Mouse (Mus musculus) hindbrain, postnatal 0 days (tissue): Measurements from ENCODE around the gene Smarca2. TPM values are rescaled to one million over a fixed set of nuclear protein-coding genes. Genes with fewer than 3 reads are reported as not detected.

Source experiments
- ATAC-seq: fragments of 200-750 bp; cut with Nextera tagmentation; 2 replicates; pipeline ENCODE4 v1.8.0; 2017; ENCODE audit warnings: mild to moderate bottlenecking, moderate TSS enrichment, moderate library complexity
- DNase-seq: peaks from one replicate; pipeline ENCODE4 v3.0.0-alpha.2; 2015; ENCODE audit warnings: low spot score
- H3K27ac ChIP-seq: fragments of 300-500 bp; sonication (generic); 2 replicates; pipeline ENCODE4 v1.5.1; 2014; ENCODE audit warnings: mild to moderate bottlenecking
- H3K27me3 ChIP-seq: fragments of 300-500 bp; sonication (generic); 2 replicates; pipeline ENCODE4 v1.6.1; 2014; ENCODE audit warnings: low read length, mixed read lengths; ENCODE audit not compliant: insufficient read depth
- H3K36me3 ChIP-seq: fragments of 300-500 bp; sonication (generic); 2 replicates; pipeline ENCODE4 v1.6.1; 2014; ENCODE audit warnings: low read length, mixed read lengths; ENCODE audit not compliant: insufficient read depth
- H3K4me1 ChIP-seq: fragments of 300-500 bp; sonication (generic); 2 replicates; pipeline ENCODE4 v1.6.1; 2014; ENCODE audit warnings: antibody characterized with exemption, low read length, mixed read lengths; ENCODE audit not compliant: insufficient read depth
- H3K4me2 ChIP-seq: fragments of 300-500 bp; sonication (generic); 2 replicates; pipeline ENCODE4 v1.6.1; 2014; ENCODE audit warnings: low read depth, mild to moderate bottlenecking, low read length, moderate library complexity, mixed read lengths
- H3K4me3 ChIP-seq: fragments of 300-500 bp; sonication (generic); 2 replicates; pipeline ENCODE4 v1.5.1; 2014; ENCODE audit warnings: low read length
- H3K9ac ChIP-seq: fragments of 300-500 bp; sonication (generic); replicated peaks from 2 replicates; pipeline ENCODE4 v1.6.1; 2014; ENCODE audit warnings: mild to moderate bottlenecking, low read length, moderate library complexity, mixed read lengths
- H3K9me3 ChIP-seq: fragments of 300-500 bp; sonication (generic); 2 replicates; pipeline ENCODE4 v1.6.1; 2016; ENCODE audit warnings: low read length, mixed read lengths
- CTCF ChIP-seq: IDR thresholded peaks from 2 replicates; pipeline ENCODE4 v1.5.1; 2016; ENCODE audit warnings: antibody characterized with exemption, control low read depth, low read depth
- WGBS: fragments of 180-500 bp; shearing (Covaris S2); extraction: QIAGEN DNeasy Blood & Tissue Kit; methylation state at CpG from one replicate; pipeline ENCODE4 v1.1.7; 2014; 5-methylcytosine and 5-hydroxymethylcytosine counted together
- polyA plus RNA-seq: library from polyadenylated mRNA; unstranded; fragments of >200 nt; fragmentation: Nextera tagmentation; extraction: Ambion mirVana; gene quantifications from 2 replicates; pipeline ENCODE4 v1.2.1, GENCODE M21; 2015
- total RNA-seq: library from RNA; depleted of rRNA; stranded (reverse); fragments of >200 nt; gene quantifications from 2 replicates; pipeline ENCODE4 v1.2.3, GENCODE M21; 2014

The Smarca2 gene
- total and polyA plus RNA-seq, 2 experiments from 2014 or later, result 82.0 to 87.7 TPM

DNA sequence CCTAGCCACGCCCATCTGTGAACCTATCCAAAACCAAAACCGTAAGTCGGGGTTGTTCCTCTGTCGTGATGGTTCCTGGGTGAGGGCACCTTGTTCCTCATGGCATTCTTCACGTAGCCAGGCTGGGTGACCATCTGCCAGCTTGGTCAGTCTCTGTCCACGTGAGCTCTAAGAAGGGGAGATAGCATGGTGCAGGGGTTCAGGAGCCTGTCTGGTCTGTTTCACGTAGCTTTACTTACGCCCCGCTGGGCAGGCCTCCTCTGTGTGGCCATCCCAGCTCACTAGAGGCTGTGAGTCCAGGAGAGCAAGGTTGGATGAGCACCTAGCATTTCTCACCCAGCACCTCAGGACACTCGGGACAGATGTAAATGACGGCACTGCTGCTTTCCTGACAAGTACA lies 119.0 kb downstream of the Smarca2 start:
- H3K4me3 ChIP-seq, result no peak overlapping the region
- H3K27ac ChIP-seq, result no peak overlapping the region
- WGBS, result 88% methylated on average over 11 of the region's 11 CpGs
- H3K9me3 ChIP-seq, result no peaks in the 10 kb centered on the region
- TF ChIP-seq CTCF, result no peak
- DNase-seq, result no peak
- H3K4me2 ChIP-seq, result no peak overlapping the region
- no peak for ATAC-seq
- H3K9ac ChIP-seq, result no peak overlapping the region
- no peaks in the 10 kb centered on the region for H3K36me3 ChIP-seq
- H3K27me3 ChIP-seq, result no peaks in the 10 kb centered on the region
- no peaks in the 10 kb centered on the region for H3K4me1 ChIP-seq

DNA sequence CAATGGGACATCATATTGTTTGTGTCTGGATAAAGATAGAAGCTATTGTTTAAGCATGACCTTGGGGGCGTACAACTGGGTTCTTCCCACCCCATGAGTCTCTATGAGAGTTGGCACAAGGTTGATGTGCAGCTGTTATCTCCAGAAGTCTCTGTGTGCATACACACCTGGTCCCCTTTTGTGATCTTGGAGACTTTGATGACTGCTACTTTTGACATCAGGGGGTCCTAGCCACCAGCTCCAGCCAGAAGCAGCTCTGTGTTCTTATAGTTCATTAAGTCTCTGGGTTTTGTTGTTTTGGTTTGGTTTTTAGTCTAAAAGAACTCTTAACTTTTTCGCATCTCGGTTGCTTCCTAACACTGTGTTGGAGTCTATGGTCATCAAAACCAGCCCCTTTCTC lies 119.8 kb downstream of the Smarca2 start:
- WGBS, result 84% methylated on average over 3 of the region's 3 CpGs

DNA sequence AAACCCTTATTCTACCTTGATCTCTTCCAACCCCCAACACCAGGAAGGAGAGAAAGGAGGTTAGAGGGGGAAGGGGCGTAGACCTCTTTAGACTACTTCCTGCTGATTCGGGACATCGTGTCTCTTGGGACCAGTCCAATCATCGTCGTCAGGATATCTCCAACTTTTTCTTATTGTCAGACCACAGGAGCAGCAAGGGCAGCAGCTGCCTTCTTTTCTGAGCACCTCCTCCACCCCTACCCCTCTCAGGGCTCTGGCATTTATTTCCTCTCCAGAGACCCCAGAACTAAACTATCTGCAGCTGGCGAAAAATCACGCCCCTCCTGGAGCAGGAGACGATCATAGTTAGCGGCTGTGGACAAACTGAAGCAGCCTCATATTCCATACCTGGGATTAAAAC lies 122.9 kb downstream of the Smarca2 start:
- no peak overlapping the region for H3K4me2 ChIP-seq
- H3K4me1 ChIP-seq, result no peaks in the 10 kb centered on the region
- H3K27ac ChIP-seq, result no peak overlapping the region
- DNase-seq (no peak), ATAC-seq (no peak)
- H3K9ac ChIP-seq, result no peak overlapping the region
- no peaks in the 10 kb centered on the region for H3K9me3 ChIP-seq
- WGBS, result 80% methylated on average over 9 of the region's 9 CpGs
- H3K4me3 ChIP-seq, result no peak overlapping the region
- TF ChIP-seq CTCF, result no peak
- no peaks in the 10 kb centered on the region for H3K36me3 ChIP-seq
- H3K27me3 ChIP-seq, result no peaks in the 10 kb centered on the region

More for the DNA sequence above, 119.8 kb downstream of the Smarca2 start:
- no peak overlapping the region for H3K4me3 ChIP-seq
- no peak overlapping the region for H3K27ac ChIP-seq
- no peaks in the 10 kb centered on the region for H3K9me3 ChIP-seq
- H3K36me3 ChIP-seq, result no peaks in the 10 kb centered on the region
- H3K4me1 ChIP-seq, result no peaks in the 10 kb centered on the region
- no peak overlapping the region for H3K9ac ChIP-seq
- no peaks in the 10 kb centered on the region for H3K27me3 ChIP-seq
- DNase-seq, result no peak
- ATAC-seq, result no peak
- H3K4me2 ChIP-seq, result no peak overlapping the region
- TF ChIP-seq CTCF, result no peak

DNA sequence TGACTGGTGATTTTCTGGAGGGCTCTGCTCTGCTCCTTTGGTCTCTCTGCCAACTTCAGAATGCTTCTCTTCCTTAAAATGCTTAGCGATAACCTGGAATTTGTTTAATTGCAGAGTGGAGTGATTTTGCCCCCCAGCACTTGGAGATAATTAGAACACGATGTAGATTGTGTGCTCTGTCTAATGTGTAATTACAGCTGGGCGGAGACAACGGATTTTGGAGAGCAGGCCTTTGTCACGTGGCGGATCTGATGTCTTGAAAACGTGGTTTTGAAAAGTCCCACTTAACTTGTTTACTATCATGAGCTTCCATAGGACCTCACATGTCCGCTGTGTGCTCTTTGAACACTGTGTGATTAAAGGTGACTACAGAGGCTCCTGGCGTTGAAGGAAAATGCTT lies 125.6 kb downstream of the Smarca2 start:
- 67% methylated on average over 9 of the region's 9 CpGs for WGBS
- Histone ChIP-seq H3K36me3 (no peaks in the 10 kb centered on the region), H3K4me1 (0 out of 2 replicates have a peak, but pooled peaks cover 11% of the 10 kb centered on the region), H3K27ac (no peak overlapping the region), H3K4me2 (no peak overlapping the region), H3K4me3 (no peak overlapping the region), H3K9ac (no peak overlapping the region), H3K9me3 (no peaks in the 10 kb centered on the region), H3K27me3 (no peaks in the 10 kb centered on the region)
- no peak for TF ChIP-seq CTCF
- DNase-seq (no peak), ATAC-seq (no peak)

DNA sequence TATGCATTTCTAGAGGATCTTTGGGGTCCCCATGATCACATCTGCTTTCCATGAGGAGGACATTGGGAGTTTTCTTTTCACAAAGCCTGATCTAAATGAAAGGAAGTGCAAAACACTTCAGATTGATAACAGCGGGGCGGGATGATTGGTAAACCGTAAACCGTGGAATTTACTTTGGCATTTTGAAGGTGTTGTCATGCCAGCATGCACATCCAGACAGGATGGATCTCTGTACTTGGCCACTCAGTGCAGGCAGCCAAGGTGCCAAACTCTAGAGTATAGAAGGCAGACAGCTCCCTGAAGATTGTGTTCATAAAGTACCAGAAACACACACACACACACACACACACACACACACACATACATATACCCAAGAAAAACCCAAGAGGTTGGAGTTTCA lies 126.3 kb downstream of the Smarca2 start:
- ATAC-seq (no peak), DNase-seq (no peak)
- no peak for TF ChIP-seq CTCF
- Histone ChIP-seq H3K4me1 (0 out of 2 replicates have a peak, but pooled peaks cover 11% of the 10 kb centered on the region), H3K36me3 (no peaks in the 10 kb centered on the region), H3K9ac (no peak overlapping the region), H3K27me3 (no peaks in the 10 kb centered on the region), H3K4me3 (no peak overlapping the region), H3K9me3 (no peaks in the 10 kb centered on the region), H3K27ac (no peak overlapping the region), H3K4me2 (no peak overlapping the region)
- WGBS, result 95% methylated on average over 4 of the region's 4 CpGs

DNA sequence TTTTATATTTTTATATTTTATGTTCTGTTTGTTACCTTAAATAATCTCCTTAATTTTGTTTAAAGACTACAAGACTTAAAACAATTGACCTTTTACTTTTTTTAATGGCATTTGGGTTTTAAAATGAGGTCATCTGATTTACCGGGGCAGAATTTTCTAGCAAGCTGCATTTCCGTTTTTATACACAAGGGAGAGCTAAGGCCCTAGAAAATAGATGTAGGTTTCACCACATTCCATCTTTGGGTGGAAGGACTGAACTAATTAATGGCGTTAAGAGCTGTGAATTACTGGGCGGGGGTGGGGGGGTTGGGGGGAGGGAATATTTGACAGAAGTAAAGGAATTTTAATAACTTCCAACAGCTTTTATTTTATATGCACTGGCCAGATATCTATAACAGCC lies 127.0 kb downstream of the Smarca2 start:
- Histone ChIP-seq H3K27me3 (no peaks in the 10 kb centered on the region), H3K9me3 (no peaks in the 10 kb centered on the region), H3K4me2 (no peak overlapping the region), H3K4me3 (no peak overlapping the region), H3K27ac (no peak overlapping the region), H3K4me1 (0 out of 2 replicates have a peak, but pooled peaks cover 11% of the 10 kb centered on the region), H3K36me3 (no peaks in the 10 kb centered on the region), H3K9ac (no peak overlapping the region)
- TF ChIP-seq CTCF, result peak; percentile 67
- WGBS, result 2% methylated on average over 4 of the region's 4 CpGs
- DNase-seq (peak; percentile 75), ATAC-seq (no peak)

DNA sequence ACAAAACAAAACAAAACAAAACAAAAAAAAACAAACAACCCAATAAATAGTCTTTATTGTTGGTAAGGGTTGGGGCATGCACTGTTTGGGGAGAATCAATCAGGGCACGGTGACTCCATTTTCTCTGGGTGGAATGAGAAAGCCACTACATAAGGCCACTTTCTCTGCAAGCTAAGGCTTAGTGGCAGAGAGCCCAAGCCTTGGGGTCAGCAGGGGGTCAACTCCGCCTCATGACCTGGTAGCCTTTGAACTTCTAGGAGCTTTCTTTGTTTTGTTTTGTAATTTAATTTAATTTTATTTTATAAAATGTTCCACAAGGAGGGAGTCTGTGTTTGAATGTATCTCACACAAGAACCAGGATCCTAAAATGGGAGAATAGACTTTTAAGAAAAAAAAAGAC lies 128.2 kb downstream of the Smarca2 start:
- Histone ChIP-seq H3K4me1 (0 out of 2 replicates have a peak, but pooled peaks cover 11% of the 10 kb centered on the region), H3K4me3 (no peak overlapping the region), H3K9ac (no peak overlapping the region), H3K36me3 (no peaks in the 10 kb centered on the region), H3K4me2 (no peak overlapping the region), H3K27me3 (no peaks in the 10 kb centered on the region), H3K9me3 (no peaks in the 10 kb centered on the region), H3K27ac (peak overlapping the region; percentile 8; the same call in 1 of the 2 replicates)
- DNase-seq (no peak), ATAC-seq (no peak)
- no peak for TF ChIP-seq CTCF
- 44% methylated on average over 2 of the region's 2 CpGs for WGBS
